Mouse (Mus musculus) lung, postnatal 14 days (tissue): ENCODE data around the gene Rnf181.

Experiments used
- DNase-seq: peaks from one replicate; pipeline ENCODE4 v3.0.0; 2021

Rnf181 gene

GRCm38 (mm10) chr6:72366844-72367443 is at the start of gene Rnf181:
Gene Rnf181, minus strand, starts transcription at chr6:72366956.
- DNase-seq = no peak

- no peak for DNase-seq
These were observed 49.4 kb upstream of the Rnf181 start for GRCm38 (mm10) chr6:72415964-72416772.

DNA sequence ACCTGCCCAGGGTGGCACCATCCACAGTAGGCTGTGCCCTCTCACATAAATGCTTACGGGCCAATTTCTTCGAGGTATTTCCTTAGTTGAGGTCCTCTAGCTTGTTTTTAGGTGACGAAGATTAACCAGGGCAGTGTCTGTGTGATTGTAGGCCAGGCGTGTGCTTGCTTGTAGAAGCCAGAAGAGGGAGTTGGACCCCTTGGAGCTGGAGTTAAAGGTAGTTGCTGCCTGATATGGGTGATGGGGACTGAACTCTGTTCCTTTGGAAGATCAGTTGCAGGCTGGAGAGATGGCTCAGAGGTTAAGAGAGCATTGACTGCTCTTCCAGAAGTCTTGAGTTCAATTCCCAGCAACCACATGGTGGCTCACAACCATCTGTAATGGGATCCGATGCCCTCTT is 48.4 kb upstream of the Rnf181 start:
- no peak for DNase-seq

DNA sequence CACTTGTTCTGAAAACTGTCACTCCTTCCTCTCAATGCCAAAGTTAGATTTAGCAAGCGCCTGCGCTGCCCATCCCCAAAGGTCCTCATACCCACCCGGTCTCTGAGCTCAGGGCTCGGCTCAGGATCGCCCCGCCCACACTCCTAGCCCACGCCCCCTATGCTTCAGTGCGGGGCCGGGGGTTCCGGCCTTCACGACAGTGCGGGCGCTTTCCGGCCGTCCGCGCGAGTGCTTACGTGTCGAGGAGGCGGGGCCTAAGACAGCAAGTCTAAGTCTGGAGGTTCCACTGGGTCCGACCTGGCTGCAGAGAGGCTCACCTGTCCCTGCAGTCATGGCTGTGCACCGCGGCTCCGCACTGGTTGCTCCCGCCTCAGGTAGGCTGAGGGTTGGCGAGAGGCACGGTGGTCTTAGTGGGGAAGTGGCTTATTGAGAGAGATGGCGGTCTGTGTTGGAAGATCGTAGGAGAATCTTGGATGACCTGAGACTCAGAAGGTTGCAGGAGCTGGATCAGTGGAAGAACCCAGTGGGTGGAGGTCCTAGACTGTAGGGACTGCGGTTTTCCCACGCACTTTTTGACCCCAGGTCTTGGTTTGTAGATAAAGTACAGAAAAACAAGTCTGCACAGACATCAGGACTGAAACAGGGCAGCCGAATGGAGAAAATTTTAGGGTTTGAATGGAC is 47.5 kb upstream of the Rnf181 start, which contains the start of gene Ggcx:
TSS of gene Ggcx (plus strand) at position 233 of the 681 bp plus-strand sequence.
- DNase-seq = peak; percentile 97

DNA sequence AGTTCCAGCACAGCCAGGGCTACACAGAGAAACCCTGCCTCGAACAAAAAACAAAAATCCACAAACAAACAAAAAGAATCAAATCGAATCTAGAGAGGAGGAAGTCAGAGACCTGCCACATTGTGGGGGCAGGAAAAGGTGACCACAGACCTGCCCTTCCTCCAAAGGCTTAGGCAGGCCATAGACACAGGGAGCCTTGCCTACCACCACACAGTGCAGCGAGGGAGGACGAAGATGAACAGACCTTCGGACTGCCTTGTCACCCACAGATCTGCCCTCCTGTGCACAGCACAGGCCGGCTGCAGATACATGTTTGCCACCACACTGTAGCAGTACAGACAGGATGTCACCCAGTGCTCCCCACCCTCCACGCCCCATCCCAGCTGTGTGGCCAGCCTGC is 43.8 kb upstream of the Rnf181 start:
- DNase-seq = no peak

DNA sequence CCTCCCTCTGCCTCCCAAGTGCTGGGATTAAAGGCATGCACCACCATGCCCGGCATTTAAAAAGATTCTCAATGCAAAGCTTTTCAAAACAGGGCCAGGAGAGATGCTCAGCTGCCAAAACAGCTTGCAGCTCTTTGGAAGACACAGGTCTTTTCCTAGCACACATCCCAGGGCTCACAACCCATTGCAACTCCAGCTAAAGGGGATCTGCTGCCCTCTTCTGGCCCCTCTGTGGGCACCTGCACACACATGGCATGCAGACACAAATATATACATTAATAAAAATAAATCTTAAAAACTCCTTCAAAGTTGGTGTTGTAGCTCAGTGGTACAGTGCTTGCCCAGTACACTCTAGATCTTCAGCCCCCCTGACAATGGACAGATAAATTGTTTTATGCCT is 43.2 kb upstream of the Rnf181 start:
- DNase-seq = no peak

- peak; percentile 86 for DNase-seq
These were observed 42.8 kb upstream of the Rnf181 start for GRCm38 (mm10) chr6:72409567-72409966.

DNA sequence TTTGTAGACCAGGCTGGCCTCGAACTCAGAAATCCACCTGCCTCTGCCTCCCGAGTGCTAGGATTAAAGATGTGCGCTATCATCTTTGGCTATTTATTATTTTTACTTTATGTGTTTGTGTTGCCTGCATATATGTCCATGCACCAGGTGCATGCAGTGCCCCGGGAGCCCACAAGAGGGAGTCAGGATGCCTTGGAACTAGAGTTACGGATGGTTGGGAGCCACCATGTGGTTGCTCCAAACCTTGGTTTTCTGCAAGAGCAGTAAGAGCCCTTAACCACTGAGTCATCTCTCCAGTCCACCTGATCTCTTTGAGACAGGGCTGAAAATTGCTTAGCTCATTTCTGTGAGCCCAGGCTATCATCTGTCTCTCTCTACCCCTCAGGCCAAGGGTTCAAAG is 40.4 kb upstream of the Rnf181 start:
- DNase-seq = peak; percentile 91

DNA sequence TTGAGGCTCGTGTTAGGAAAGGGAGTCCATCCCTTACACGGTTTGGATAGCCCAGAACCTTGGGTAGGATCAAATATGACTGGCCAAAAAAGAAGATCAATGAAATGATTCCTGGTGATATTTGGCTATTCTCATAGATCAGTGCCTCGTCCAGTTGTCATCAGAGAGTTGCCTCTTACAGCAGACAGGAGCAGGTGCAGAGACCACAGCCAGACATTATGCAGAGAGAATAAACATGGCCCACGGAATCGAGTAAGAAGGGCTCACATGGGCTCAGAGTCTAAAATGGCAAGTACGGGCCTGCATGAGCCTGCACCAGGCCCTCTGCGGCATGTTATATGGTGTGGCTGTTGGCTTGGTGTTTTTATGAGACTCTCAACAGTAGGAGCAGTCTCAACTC is 38.6 kb upstream of the Rnf181 start:
- no peak for DNase-seq

- peak; percentile 85 for DNase-seq
These were observed 35.1 kb upstream of the Rnf181 start for GRCm38 (mm10) chr6:72401875-72402274.

- DNase-seq = no peak
These were observed 33.2 kb upstream of the Rnf181 start for GRCm38 (mm10) chr6:72399967-72400366.

GRCm38 (mm10) chr6:72396837-72397251 is 30.1 kb upstream of the Rnf181 start:
- DNase-seq = no peak

DNA sequence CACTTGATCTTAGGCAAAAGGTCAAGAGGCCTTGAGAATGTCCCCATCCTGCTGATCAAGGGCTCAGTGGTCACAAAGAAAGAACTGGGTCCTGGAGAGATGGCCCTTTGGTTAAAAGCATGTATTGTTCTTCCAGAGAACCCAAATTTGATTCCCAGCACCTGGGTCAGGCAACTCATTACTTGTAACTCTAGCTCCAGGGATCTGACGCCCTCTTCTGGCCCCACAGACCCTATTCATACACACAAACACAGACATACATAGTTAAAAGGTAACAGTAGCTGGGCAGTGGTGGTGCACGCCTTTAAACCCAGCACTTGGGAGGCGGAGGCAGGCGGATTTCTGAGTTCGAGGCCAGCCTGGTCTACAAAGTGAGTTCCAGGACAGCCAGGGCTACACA is 25.6 kb upstream of the Rnf181 start:
- no peak for DNase-seq

- peak; percentile 83 for DNase-seq
These were observed 24.2 kb upstream of the Rnf181 start for GRCm38 (mm10) chr6:72390795-72391521.

GRCm38 (mm10) chr6:72389941-72390771 is 23.4 kb upstream of the Rnf181 start, which contains the start of gene Vamp8:
Gene Vamp8, minus strand, starts transcription at chr6:72390703.
- DNase-seq = peak; percentile 88

DNA sequence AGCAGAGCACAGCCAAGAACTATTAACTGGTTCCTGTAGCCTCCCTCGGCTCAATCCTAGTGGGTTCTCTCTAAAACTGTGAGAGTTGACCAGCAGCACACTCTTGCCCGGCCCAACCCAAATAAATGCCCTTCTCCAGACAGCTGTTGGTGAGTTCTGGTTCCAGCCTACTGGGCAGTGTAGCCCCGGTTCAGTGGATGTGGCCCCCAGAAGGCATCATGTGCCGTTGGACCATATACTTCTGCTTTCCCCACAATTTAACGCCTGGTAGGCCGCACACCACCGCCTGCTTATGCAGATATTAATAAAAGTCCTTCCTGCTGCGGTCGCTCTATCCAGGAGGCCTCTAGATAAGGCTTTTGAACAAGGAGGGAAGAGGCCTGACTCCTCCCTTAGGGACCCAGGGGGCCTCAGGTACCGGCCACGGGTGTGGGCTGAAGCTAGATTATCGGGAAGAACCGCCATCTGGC is 22.8 kb upstream of the Rnf181 start:
- DNase-seq = no peak

DNA sequence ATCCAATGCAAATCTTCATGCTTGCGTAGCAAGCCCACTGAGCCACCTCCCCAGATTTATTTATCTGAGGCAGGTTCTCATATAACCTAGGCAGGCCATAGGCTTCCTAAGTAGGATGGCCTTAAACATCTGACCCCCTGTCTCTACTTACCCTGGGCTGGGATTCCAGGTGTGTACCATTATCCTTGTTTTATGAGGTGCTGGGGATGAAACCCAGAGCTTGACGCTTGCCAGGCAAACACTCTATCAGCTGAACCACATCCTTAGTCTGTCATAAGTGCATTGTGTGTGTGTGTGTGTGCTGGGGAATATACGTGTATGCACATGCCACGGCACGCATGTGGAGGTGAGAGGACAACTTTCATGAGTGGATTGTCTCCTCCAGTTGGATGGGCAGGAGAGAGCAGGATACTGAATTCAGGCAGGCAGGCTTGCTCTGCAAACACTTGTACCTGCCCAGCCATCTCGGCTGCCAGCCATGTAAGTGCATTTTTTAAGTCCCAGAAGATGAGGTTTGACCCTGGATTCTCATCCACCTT is 22.1 kb upstream of the Rnf181 start:
- DNase-seq = no peak

GRCm38 (mm10) chr6:72388266-72388665 is 21.5 kb upstream of the Rnf181 start:
- no peak for DNase-seq

DNA sequence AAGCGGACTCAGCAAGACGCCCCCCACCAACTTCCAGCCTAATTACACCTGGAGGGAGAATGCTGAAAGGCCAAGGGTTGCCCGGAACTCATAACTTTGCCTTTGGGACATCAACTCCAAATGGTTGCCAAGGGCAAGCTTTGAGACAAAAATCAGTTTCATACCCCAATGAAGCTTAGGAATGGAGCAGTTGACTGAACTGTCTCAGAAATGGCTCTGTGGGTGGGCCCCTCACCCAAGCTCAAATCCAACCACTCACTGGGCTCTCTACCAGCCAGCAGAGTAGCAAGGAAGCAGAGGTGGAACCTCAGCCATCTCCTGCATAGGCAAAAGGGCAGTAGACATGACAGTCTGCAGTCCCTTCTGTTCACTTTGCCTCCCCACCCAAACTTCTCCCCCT is 21.1 kb upstream of the Rnf181 start:
- no peak for DNase-seq

DNA sequence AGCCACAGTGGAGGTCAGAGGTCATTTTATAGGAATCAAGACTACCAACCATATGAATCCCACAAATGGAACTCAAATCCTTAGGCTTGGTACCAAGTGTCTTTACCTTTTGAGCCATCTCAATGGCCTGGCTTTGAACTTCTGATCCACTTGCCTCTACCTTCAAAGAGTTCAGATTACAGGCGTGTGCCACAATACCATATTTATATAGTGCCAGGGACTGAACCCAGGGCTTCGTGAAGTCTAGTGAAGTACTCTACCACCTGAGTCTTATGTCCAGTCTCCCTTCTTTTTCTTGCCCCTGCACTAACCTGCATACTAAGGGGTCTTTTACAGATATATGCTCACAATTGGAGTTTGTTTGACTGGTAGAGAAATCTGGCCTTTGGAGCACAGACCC is 19.8 kb upstream of the Rnf181 start:
- no peak for DNase-seq

DNA sequence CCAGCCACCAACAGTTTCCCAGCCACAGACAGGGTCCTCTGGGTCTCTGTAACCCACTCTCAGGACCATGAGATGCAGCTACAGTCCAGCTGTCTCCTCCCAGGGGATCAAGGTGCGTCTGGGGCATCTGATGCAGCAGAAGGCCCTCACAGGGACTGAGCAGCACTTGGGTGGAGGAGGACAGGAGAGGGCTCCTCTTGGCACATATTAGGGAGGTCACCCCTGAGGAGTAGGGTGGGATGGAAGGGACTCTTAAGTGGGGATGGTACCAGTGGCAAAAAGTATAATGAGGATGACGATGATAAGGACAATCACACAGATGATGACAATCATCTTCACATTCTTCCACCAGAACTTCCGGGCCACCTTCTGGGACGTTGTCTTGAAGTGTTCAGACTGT is 18.5 kb upstream of the Rnf181 start:
- no peak for DNase-seq

- DNase-seq = no peak
These were observed 17.2 kb upstream of the Rnf181 start for GRCm38 (mm10) chr6:72383952-72384351.
